Mouse (Mus musculus) thymus, adult 2 months (tissue): ENCODE measurements around the gene Brix1. TPM values are rescaled to one million over a fixed set of nuclear protein-coding genes. Genes with fewer than 3 reads are reported as not detected.

ENCODE experiments used
- DNase-seq: peaks from one replicate; pipeline ENCODE4 v3.0.0; 2021
- H3K27ac ChIP-seq: fragments of 200-500 bp; 2 replicates; pipeline ENCODE4 v1.5.1; 2012; ENCODE audit warnings: low read length, control low read depth; ENCODE audit not compliant: control insufficient read depth, insufficient read depth
- H3K27me3 ChIP-seq: fragments of 200-500 bp; 2 replicates; pipeline ENCODE4 v1.6.1; 2012; ENCODE audit warnings: mild to moderate bottlenecking, low read length, moderate library complexity, mixed read lengths; ENCODE audit not compliant: control insufficient read depth, insufficient read depth
- H3K36me3 ChIP-seq: fragments of 200-500 bp; 2 replicates; pipeline ENCODE4 v1.6.1; 2012; ENCODE audit warnings: mild to moderate bottlenecking, low read length, moderate library complexity; ENCODE audit not compliant: control insufficient read depth, insufficient read depth
- H3K4me1 ChIP-seq: fragments of 200-500 bp; replicated peaks from 2 replicates; pipeline ENCODE4 v1.6.1; 2012; ENCODE audit warnings: low read length; ENCODE audit not compliant: control insufficient read depth, insufficient read depth
- H3K4me3 ChIP-seq: fragments of 200-500 bp; 2 replicates; pipeline ENCODE4 v1.5.1; 2012; ENCODE audit warnings: mild to moderate bottlenecking, low read length, control low read depth, moderate library complexity; ENCODE audit not compliant: control insufficient read depth, insufficient read depth
- CTCF ChIP-seq: fragments of 200-500 bp; IDR thresholded peaks from 2 replicates; pipeline ENCODE4 v1.5.1; 2012; ENCODE audit warnings: mild to moderate bottlenecking, control low read depth, low read length, moderate library complexity, borderline replicate concordance; ENCODE audit not compliant: control insufficient read depth, poor library complexity, insufficient read depth; ENCODE audit errors: extremely low read depth
- POLR2A ChIP-seq: fragments of 200-500 bp; IDR thresholded peaks from 2 replicates; pipeline ENCODE4 v1.6.1; 2012; ENCODE audit warnings: mild to moderate bottlenecking, low read length, control low read depth, moderate library complexity; ENCODE audit not compliant: control insufficient read depth, poor library complexity, insufficient read depth; ENCODE audit errors: extremely low read depth
- WGBS: fragments of 180-500 bp; shearing (Covaris S2); methylation state at CpG from one replicate; pipeline ENCODE4 v1.1.7; 2018; 5-methylcytosine and 5-hydroxymethylcytosine counted together
- polyA plus RNA-seq: library from polyadenylated mRNA; depleted of rRNA; stranded (reverse); fragments of >200 nt; gene quantifications from 2 replicates; pipeline ENCODE4 v1.2.3, GENCODE M21; 2012

The Brix1 gene
- polyA plus RNA-seq, 1 experiment, result 2.4 TPM

DNA sequence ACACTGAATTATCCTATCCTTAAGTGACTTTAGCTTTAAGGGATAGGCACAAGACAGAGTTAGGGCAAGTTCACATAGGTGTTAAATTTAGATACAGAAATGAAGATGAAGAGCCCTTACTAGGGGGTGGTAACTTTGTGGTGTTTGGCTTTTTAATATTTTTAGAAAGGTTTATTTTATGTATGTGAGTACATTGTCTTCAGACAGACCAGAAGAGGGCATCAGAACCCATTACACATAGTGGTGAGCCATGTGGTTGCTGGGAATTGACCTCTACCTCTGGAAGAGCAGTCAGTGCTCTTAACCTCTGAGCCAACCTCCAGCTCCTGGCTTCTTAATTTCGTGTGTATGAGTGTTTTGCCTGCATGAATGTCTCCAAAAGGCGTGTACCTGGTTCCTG is 1.5 kb upstream of the Brix1 start:
- Histone ChIP-seq H3K36me3 (peaks cover 3% of the 10 kb centered on the region; the same call in 1 of the 2 replicates), H3K27me3 (no peaks in the 10 kb centered on the region), H3K4me3 (no peak overlapping the region), H3K4me1 (no peaks in the 10 kb centered on the region), H3K27ac (no peak overlapping the region)
- DNase-seq, result no peak
- TF ChIP-seq CTCF (no peak), POLR2A (no peak)
- WGBS, result 65% methylated on average over 2 of the region's 2 CpGs

DNA sequence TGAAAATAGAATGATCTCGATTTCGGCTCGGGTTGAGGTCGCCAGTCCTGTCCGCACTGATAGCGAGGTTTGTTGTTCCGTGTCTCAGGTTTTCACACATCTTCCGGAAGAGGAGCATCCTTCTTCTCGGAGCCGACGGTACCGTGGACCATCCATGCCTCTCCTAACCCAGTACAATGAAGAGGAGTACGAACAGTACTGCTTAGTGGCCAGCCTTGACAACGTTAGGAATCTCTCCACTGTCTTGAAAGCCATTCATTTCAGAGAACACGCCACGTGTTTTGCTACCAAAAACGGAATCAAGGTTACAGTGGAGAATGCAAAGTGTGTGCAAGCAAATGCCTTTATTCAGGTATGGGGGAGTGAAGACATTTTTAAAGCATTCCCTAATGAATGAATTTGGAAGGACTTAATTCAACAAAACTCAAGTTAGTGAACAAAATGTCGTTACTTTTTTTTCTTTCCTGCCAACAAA is 655 bp upstream of the Brix1 start:
- Histone ChIP-seq H3K27me3 (no peaks in the 10 kb centered on the region), H3K36me3 (peaks cover 6% of the 10 kb centered on the region; the same call in 1 of the 2 replicates), H3K4me1 (no peaks in the 10 kb centered on the region), H3K4me3 (peak overlapping the region; percentile 76), H3K27ac (peak overlapping the region; percentile 13; the same call in 1 of the 2 replicates)
- DNase-seq, result no peak
- WGBS, result 1% methylated on average over 18 of the region's 18 CpGs
- TF ChIP-seq POLR2A (no peak), CTCF (no peak)

DNA sequence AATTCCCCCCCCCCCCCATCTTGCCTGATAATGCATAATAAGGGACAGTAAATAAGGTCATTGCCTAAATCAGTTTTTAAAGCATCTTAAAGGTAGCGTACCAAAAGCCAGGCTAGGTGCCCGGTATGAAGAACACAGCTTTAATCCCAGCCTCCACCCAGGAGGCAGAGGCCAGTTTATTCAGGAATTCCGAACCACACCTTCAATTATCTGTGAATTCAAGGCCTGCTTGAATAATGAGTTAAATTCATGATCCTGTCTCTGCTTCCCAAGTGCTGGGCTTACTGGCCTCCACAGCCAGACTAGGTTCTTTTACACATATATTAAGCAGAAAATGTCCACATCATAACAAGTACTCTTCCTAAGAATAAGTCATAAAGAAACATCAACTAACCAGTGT is 14.8 kb downstream of the Brix1 start:
- TF ChIP-seq POLR2A (no peak), CTCF (no peak)
- Histone ChIP-seq H3K27me3 (no peaks in the 10 kb centered on the region), H3K27ac (no peak overlapping the region), H3K36me3 (peaks cover 8% of the 10 kb centered on the region), H3K4me3 (no peak overlapping the region), H3K4me1 (0 out of 2 replicates have a peak, but pooled peaks cover 8% of the 10 kb centered on the region)
- no peak for DNase-seq
- WGBS, result 50% methylated on average over 3 of the region's 3 CpGs

DNA sequence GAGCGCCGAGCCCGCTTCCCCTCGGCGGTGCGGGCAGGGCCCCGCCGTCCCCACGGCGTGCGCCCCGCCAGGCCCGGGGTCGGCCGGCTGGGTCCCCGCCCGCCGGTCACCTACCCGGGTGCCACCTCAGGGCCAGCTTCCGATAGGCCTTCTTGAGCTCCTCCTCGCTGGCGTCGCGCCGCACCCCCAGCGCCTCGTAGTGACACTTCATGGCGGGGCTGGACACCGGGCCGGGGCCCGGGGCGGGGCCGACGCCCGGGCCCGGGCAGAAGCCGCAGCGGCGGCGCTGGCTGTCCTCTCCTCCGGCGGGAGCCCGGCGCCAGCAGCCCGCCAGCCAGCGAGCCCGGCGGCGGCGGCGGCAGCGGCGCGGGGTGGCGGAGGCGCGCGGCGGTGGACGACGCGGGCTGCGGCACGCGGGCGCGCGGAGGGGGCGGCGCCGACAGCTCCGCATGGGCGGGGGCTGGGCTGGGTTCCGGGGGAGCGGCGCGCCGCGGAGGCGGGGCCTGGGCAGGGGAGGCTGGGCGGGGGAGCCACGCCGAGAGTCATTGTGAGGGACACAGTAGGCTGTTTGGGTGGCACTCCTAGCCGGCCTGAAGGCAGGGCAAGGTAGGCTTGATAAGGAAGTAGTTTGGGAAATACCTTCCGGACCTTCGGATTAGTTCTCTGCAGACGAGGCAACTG is 15.5 kb downstream of the Brix1 start, which contains the start of gene Dnajc21:
TSS of gene Dnajc21 (minus strand) at position 366 of the 681 bp plus-strand sequence.
- Histone ChIP-seq H3K27ac (no peak within 1 kb of the TSS), H3K4me1 (0 out of 2 replicates have a peak, but pooled peaks cover 8% of the 10 kb centered on the region), H3K4me3 (peak within 1 kb of the TSS; percentile 79), H3K36me3 (peaks cover 1% of the 10 kb centered on the region; the same call in 1 of the 2 replicates), H3K27me3 (no peaks in the 10 kb centered on the region)
- TF ChIP-seq POLR2A (no peak), CTCF (no peak)
- DNase-seq, result peak; percentile 85
- 5% methylated on average over 76 of the region's 87 CpGs for WGBS

- H3K36me3 ChIP-seq, result no peaks in the 10 kb centered on the region
- under 1% methylated on average over 40 of the region's 40 CpGs for WGBS
- no peaks in the 10 kb centered on the region for H3K27me3 ChIP-seq
- TF ChIP-seq POLR2A (no peak), CTCF (no peak)
- peak overlapping the region; percentile 79 for H3K4me3 ChIP-seq
- peak; percentile 28 for DNase-seq
- H3K4me1 ChIP-seq, result 0 out of 2 replicates have a peak, but pooled peaks cover 8% of the 10 kb centered on the region
- no peak overlapping the region for H3K27ac ChIP-seq
Observed at GRCm38 (mm10) chr15:10469641-10470150, 16.1 kb downstream of the Brix1 start.

GRCm38 (mm10) chr15:10468761-10469160 is 17.0 kb downstream of the Brix1 start:
- 92% methylated on average over 3 of the region's 3 CpGs for WGBS
- Histone ChIP-seq H3K4me3 (no peak overlapping the region), H3K27ac (no peak overlapping the region), H3K4me1 (0 out of 2 replicates have a peak, but pooled peaks cover 8% of the 10 kb centered on the region), H3K27me3 (no peaks in the 10 kb centered on the region), H3K36me3 (no peaks in the 10 kb centered on the region)
- DNase-seq, result no peak
- no peak for TF ChIP-seq POLR2A
- no peak for TF ChIP-seq CTCF
